Mouse (Mus musculus) heart, embryonic 11.5 days (tissue): ENCODE data around the gene Gm8857. TPM values are rescaled to one million over a fixed set of nuclear protein-coding genes. Genes with fewer than 3 reads are reported as not detected.
"Not testable (repeated sequence)": the region's sequence is repeated elsewhere in the genome, so short reads cannot be mapped to it uniquely, and the experiment has no call there.

Experiments
- ATAC-seq: fragments of 200-750 bp; cut with Nextera tagmentation; replicated peaks from 2 replicates; pipeline ENCODE4 v1.8.0; 2017; ENCODE audit warnings: moderate library complexity; ENCODE audit not compliant: insufficient number of reproducible peaks, low FRiP score, low TSS enrichment
- H3K27ac ChIP-seq: fragments of 300-500 bp; sonication (generic); 2 replicates; pipeline ENCODE4 v1.5.1; 2014; ENCODE audit warnings: mild to moderate bottlenecking, low read depth, low read length
- H3K27me3 ChIP-seq: fragments of 300-500 bp; sonication (generic); 2 replicates; pipeline ENCODE4 v1.6.1; 2014; ENCODE audit warnings: mild to moderate bottlenecking, low read length, mixed read lengths; ENCODE audit not compliant: control insufficient read depth, insufficient read depth
- H3K36me3 ChIP-seq: fragments of 300-500 bp; sonication (generic); 2 replicates; pipeline ENCODE4 v1.6.1; 2014; ENCODE audit warnings: mild to moderate bottlenecking, low read length, moderate library complexity, mixed read lengths; ENCODE audit not compliant: control insufficient read depth, insufficient read depth
- H3K4me1 ChIP-seq: fragments of 300-500 bp; sonication (generic); 2 replicates; pipeline ENCODE4 v1.6.1; 2014; ENCODE audit warnings: low read length; ENCODE audit not compliant: control insufficient read depth, insufficient read depth
- H3K4me2 ChIP-seq: fragments of 300-500 bp; sonication (generic); 2 replicates; pipeline ENCODE4 v1.6.1; 2014; ENCODE audit warnings: mild to moderate bottlenecking, moderate library complexity
- H3K4me3 ChIP-seq: fragments of 300-500 bp; sonication (generic); 2 replicates; pipeline ENCODE4 v1.5.1; 2014; ENCODE audit warnings: low read depth, low read length
- H3K9ac ChIP-seq: fragments of 300-500 bp; sonication (generic); 2 replicates; pipeline ENCODE4 v1.6.1; 2014; ENCODE audit warnings: mild to moderate bottlenecking, low read depth, low read length, moderate library complexity
- H3K9me3 ChIP-seq: fragments of 300-500 bp; sonication (generic); replicated peaks from 2 replicates; pipeline ENCODE4 v1.6.1; 2016; ENCODE audit warnings: low read length; ENCODE audit not compliant: control insufficient read depth
- WGBS: fragments of 180-500 bp; shearing (Covaris S2); extraction: QIAGEN DNeasy Blood & Tissue Kit; methylation state at CpG from one replicate; pipeline ENCODE4 v1.1.7; 2014; ENCODE audit not compliant: insufficient replicate concordance; 5-methylcytosine and 5-hydroxymethylcytosine counted together
- polyA plus RNA-seq: library from polyadenylated mRNA; unstranded; fragments of >200 nt; fragmentation: Nextera tagmentation; extraction: Ambion mirVana; gene quantifications from 2 replicates; pipeline ENCODE4 v1.2.1, GENCODE M21; 2014

The Gm8857 gene
- not detected in 2 replicates for polyA plus RNA-seq

GRCm38 (mm10) chr5:10947505-10947904, at the start of gene Gm8857, which contains the start of gene Gm8871:
Gm8857 (plus strand) TSS chr5:10947807.
Gm8871 (plus strand) TSS chr5:10947805.
- H3K9ac ChIP-seq, H3K27ac ChIP-seq, H3K9me3 ChIP-seq, H3K27me3 ChIP-seq, H3K4me1 ChIP-seq, H3K36me3 ChIP-seq, H3K4me3 ChIP-seq, H3K4me2 ChIP-seq, ATAC-seq: not testable (repeated sequence)
- WGBS: 42% methylated on average over 2 of the region's 3 CpGs

DNA sequence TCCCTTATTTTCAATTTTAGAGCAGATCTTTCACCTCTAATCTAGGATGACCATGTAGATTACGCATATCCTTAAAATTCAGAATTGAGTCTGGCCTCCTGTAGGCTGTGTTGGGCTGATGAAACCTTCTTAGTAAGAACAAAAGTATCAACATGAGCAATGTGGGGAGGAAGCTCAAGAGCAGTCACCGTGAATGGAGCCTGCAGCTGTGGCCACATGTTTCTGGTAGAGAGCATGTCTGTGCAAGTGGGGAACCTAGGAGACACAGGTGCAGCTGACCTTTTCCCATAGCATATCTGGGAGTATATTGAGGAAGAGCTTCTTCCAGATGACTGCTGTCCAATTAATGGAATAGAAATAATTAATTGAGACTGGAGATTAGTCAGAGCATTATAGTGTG, 5.9 kb downstream of the Gm8857 start:
- WGBS: 57% methylated on average over 1 of the region's 2 CpGs
- H3K9me3 ChIP-seq, ATAC-seq, H3K27me3 ChIP-seq, H3K4me3 ChIP-seq, H3K9ac ChIP-seq, H3K36me3 ChIP-seq, H3K27ac ChIP-seq, H3K4me1 ChIP-seq, H3K4me2 ChIP-seq: not testable (repeated sequence)

- not testable (repeated sequence) for H3K36me3 ChIP-seq, H3K9me3 ChIP-seq, H3K9ac ChIP-seq, H3K27me3 ChIP-seq, H3K4me1 ChIP-seq, H3K27ac ChIP-seq, H3K4me2 ChIP-seq, H3K4me3 ChIP-seq, ATAC-seq
- 85% methylated on average over 4 of the region's 8 CpGs for WGBS
These were observed 10.4 kb downstream of the Gm8857 start for GRCm38 (mm10) chr5:10958057-10958456.

Other genes starting within 250 kb of the Gm8857 start
- gene Gm8871, start within 50 bp of the Gm8857 start, polyA plus RNA-seq: not detected in 2 replicates
- gene Gm8879, start 179.8 kb downstream of the Gm8857 start, polyA plus RNA-seq: not detected in 2 replicates
- gene Gm5861, start 235.3 kb downstream of the Gm8857 start, polyA plus RNA-seq: not detected in 2 replicates